Mouse (Mus musculus) forebrain, embryonic 10.5 days (tissue): ENCODE data around the gene Gm9964. TPM values are rescaled to one million over a fixed set of nuclear protein-coding genes. Genes with fewer than 3 reads are reported as not detected.
A peak's percentile ranks its signal among the peaks of the same experiment; 100 is the strongest.
"Not testable (repeated sequence)": the region's sequence is repeated elsewhere in the genome, so short reads cannot be mapped to it uniquely, and the experiment has no call there.

ENCODE experiments used
- DNase-seq: peaks from one replicate; pipeline ENCODE4 v3.0.0-alpha.2; 2017; ENCODE audit warnings: low spot score; ENCODE audit errors: extremely low spot score
- H3K27ac ChIP-seq: fragments of 300-500 bp; sonication (generic); 2 replicates; pipeline ENCODE4 v1.5.1; 2016; ENCODE audit warnings: mild to moderate bottlenecking
- H3K27me3 ChIP-seq: fragments of 300-500 bp; sonication (generic); 2 replicates; pipeline ENCODE4 v1.6.1; 2016; ENCODE audit warnings: mild to moderate bottlenecking; ENCODE audit not compliant: poor library complexity, severe bottlenecking
- H3K36me3 ChIP-seq: fragments of 300-500 bp; sonication (generic); replicated peaks from 2 replicates; pipeline ENCODE4 v1.6.1; 2016; ENCODE audit warnings: mild to moderate bottlenecking, moderate library complexity
- H3K4me1 ChIP-seq: fragments of 300-500 bp; sonication (generic); 2 replicates; pipeline ENCODE4 v1.6.1; 2016
- H3K4me3 ChIP-seq: fragments of 300-500 bp; sonication (generic); 2 replicates; pipeline ENCODE4 v1.5.1; 2016; ENCODE audit warnings: mild to moderate bottlenecking, moderate library complexity
- H3K9me3 ChIP-seq: fragments of 300-500 bp; sonication (generic); 2 replicates; pipeline ENCODE4 v1.6.1; 2016; ENCODE audit warnings: mild to moderate bottlenecking, moderate library complexity
- WGBS: fragments of 180-500 bp; shearing (Covaris S2); methylation state at CpG from one replicate; pipeline ENCODE4 v1.1.7; 2016; 5-methylcytosine and 5-hydroxymethylcytosine counted together
- polyA plus RNA-seq: library from polyadenylated mRNA; unstranded; fragments of >200 nt; fragmentation: Nextera tagmentation; extraction: Ambion mirVana; gene quantifications from 2 replicates; pipeline ENCODE4 v1.2.1, GENCODE M21; 2016

Gm9964 gene
- polyA plus RNA-seq, 1 experiment from 2014 or later, result not detected

GRCm38 (mm10) chr11:79264376-79264775 is 32.3 kb downstream of the Gm9964 start:
- no peak for DNase-seq
- no peaks in the 10 kb centered on the region for H3K36me3 ChIP-seq
- WGBS, result 71% methylated on average over 3 of the region's 3 CpGs
- no peaks in the 10 kb centered on the region for H3K27me3 ChIP-seq
- H3K4me1 ChIP-seq, result no peaks in the 10 kb centered on the region
- H3K9me3 ChIP-seq, result peaks cover 7% of the 10 kb centered on the region; the same call in 1 of the 2 replicates
- H3K27ac ChIP-seq, result no peak overlapping the region
- no peak overlapping the region for H3K4me3 ChIP-seq

- not testable (repeated sequence) for H3K36me3 ChIP-seq, H3K4me3 ChIP-seq, H3K27ac ChIP-seq, H3K9me3 ChIP-seq, DNase-seq, H3K4me1 ChIP-seq
- 75% methylated on average over 4 of the region's 4 CpGs for WGBS
- peaks cover 14% of the 10 kb centered on the region for H3K27me3 ChIP-seq
Measured at GRCm38 (mm10) chr11:79260126-79260525, 36.6 kb downstream of the Gm9964 start.

- WGBS, result 75% methylated on average over 6 of the region's 6 CpGs
- Histone ChIP-seq H3K4me3 (no peak overlapping the region), H3K36me3 (no peaks in the 10 kb centered on the region), H3K9me3 (peaks cover 7% of the 10 kb centered on the region; the same call in 1 of the 2 replicates), H3K27me3 (peaks cover 17% of the 10 kb centered on the region), H3K27ac (no peak overlapping the region), H3K4me1 (peaks cover 5% of the 10 kb centered on the region)
- no peak for DNase-seq
Measured at GRCm38 (mm10) chr11:79258738-79259137, 38.0 kb downstream of the Gm9964 start.

- Histone ChIP-seq H3K4me1 (peaks cover 31% of the 10 kb centered on the region), H3K4me3 (peak within 1 kb of the TSS; percentile 72), H3K27me3 (peaks cover 17% of the 10 kb centered on the region), H3K36me3 (peaks cover 28% of the 10 kb centered on the region), H3K9me3 (no peaks in the 10 kb centered on the region), H3K27ac (peak within 1 kb of the TSS; percentile 95)
- peak; percentile 95 for DNase-seq
- 2% methylated on average over 50 of the region's 50 CpGs for WGBS
Measured at GRCm38 (mm10) chr11:79254391-79255098, 42.2 kb downstream of the Gm9964 start, which contains the start of gene Wsb1. Gene Wsb1, minus strand, starts transcription at chr11:79254671.

GRCm38 (mm10) chr11:79253542-79254390 is 42.9 kb downstream of the Gm9964 start:
- Histone ChIP-seq H3K4me1 (peaks cover 31% of the 10 kb centered on the region), H3K9me3 (no peaks in the 10 kb centered on the region), H3K27me3 (peaks cover 17% of the 10 kb centered on the region), H3K4me3 (peak overlapping the region; percentile 72), H3K27ac (peak overlapping the region; percentile 95), H3K36me3 (peaks cover 36% of the 10 kb centered on the region)
- peak; percentile 58 for DNase-seq
- WGBS, result 2% methylated on average over 49 of the region's 49 CpGs

GRCm38 (mm10) chr11:79252881-79253541 is 43.7 kb downstream of the Gm9964 start:
- peaks cover 17% of the 10 kb centered on the region for H3K27me3 ChIP-seq
- peak overlapping the region; percentile 95 for H3K27ac ChIP-seq
- no peak for DNase-seq
- no peaks in the 10 kb centered on the region for H3K9me3 ChIP-seq
- peak overlapping the region; percentile 72 for H3K4me3 ChIP-seq
- WGBS, result 49% methylated on average over 6 of the region's 6 CpGs
- H3K36me3 ChIP-seq, result peaks cover 44% of the 10 kb centered on the region
- peaks cover 31% of the 10 kb centered on the region for H3K4me1 ChIP-seq

Other genes with a start within 250 kb of the Gm9964 start
- 1.9 and 2.8 TPM in 2 replicates for gene Ksr1, start 150.5 kb downstream of the Gm9964 start, polyA plus RNA-seq
- 256 and 266 TPM in 2 replicates for gene Wsb1, start 42.2 kb downstream of the Gm9964 start, polyA plus RNA-seq
- 6.0 and 7.4 TPM in 2 replicates for gene Nf1, start 42.8 kb upstream of the Gm9964 start, polyA plus RNA-seq
- 0.24 and 0.37 TPM in 2 replicates for gene Omg, start 207.2 kb upstream of the Gm9964 start, polyA plus RNA-seq
- gene Evi2b, start 226.9 kb upstream of the Gm9964 start, polyA plus RNA-seq, result 0.36 and 0.64 TPM in 2 replicates
- 0.79 and 0.86 TPM in 2 replicates for gene Evi2, start 233.7 kb upstream of the Gm9964 start, polyA plus RNA-seq
- 2.1 and 2.6 TPM in 2 replicates for gene Evi2a, start 233.7 kb upstream of the Gm9964 start, polyA plus RNA-seq